Mouse (Mus musculus) layer of hippocampus, adult 9-10 months (tissue): ENCODE measurements around the gene Ddhd1.
A peak's percentile ranks its signal among the peaks of the same experiment; 100 is the strongest.

Experiments used
- DNase-seq: peaks from one replicate; pipeline ENCODE4 v3.0.0; 2022; ENCODE audit warnings: low spot score

The Ddhd1 gene

GRCm38 (mm10) chr14:45644786-45645185, 13.2 kb downstream of the Ddhd1 start:
- DNase-seq: no peak

- DNase-seq: no peak
Measured at GRCm38 (mm10) chr14:45644202-45644601, 13.7 kb downstream of the Ddhd1 start.

- DNase-seq: no peak
Measured at GRCm38 (mm10) chr14:45643461-45643860, 14.5 kb downstream of the Ddhd1 start.

- DNase-seq: no peak
Measured at GRCm38 (mm10) chr14:45642795-45643194, 15.1 kb downstream of the Ddhd1 start.

- DNase-seq: no peak
Measured at GRCm38 (mm10) chr14:45642217-45642616, 15.7 kb downstream of the Ddhd1 start.

- no peak for DNase-seq
Measured at GRCm38 (mm10) chr14:45638717-45639116, 19.2 kb downstream of the Ddhd1 start.

- DNase-seq: no peak
Measured at GRCm38 (mm10) chr14:45635496-45635895, 22.4 kb downstream of the Ddhd1 start.

GRCm38 (mm10) chr14:45632756-45633537, 25.0 kb downstream of the Ddhd1 start:
- DNase-seq: no peak

GRCm38 (mm10) chr14:45630544-45630943, 27.4 kb downstream of the Ddhd1 start:
- no peak for DNase-seq

- DNase-seq: no peak
Measured at GRCm38 (mm10) chr14:45629938-45630337, 28.0 kb downstream of the Ddhd1 start.

GRCm38 (mm10) chr14:45618351-45618750, 39.6 kb downstream of the Ddhd1 start:
- DNase-seq: no peak

GRCm38 (mm10) chr14:45616526-45616925, 41.4 kb downstream of the Ddhd1 start:
- DNase-seq: no peak

GRCm38 (mm10) chr14:45615776-45616175, 42.2 kb downstream of the Ddhd1 start:
- no peak for DNase-seq

GRCm38 (mm10) chr14:45614822-45615221, 43.1 kb downstream of the Ddhd1 start:
- no peak for DNase-seq

- DNase-seq: no peak
Measured at GRCm38 (mm10) chr14:45614406-45614805, 43.5 kb downstream of the Ddhd1 start.

GRCm38 (mm10) chr14:45611654-45612053, 46.3 kb downstream of the Ddhd1 start:
- DNase-seq: no peak

GRCm38 (mm10) chr14:45602002-45602401, 55.9 kb downstream of the Ddhd1 start:
- DNase-seq: peak; percentile 18

- no peak for DNase-seq
Measured at GRCm38 (mm10) chr14:45600587-45600986, 57.4 kb downstream of the Ddhd1 start.

- no peak for DNase-seq
Measured at GRCm38 (mm10) chr14:45597855-45598254, 60.1 kb downstream of the Ddhd1 start.

- no peak for DNase-seq
Measured at GRCm38 (mm10) chr14:45593261-45593660, 64.7 kb downstream of the Ddhd1 start.

- DNase-seq: no peak
Measured at GRCm38 (mm10) chr14:45588403-45588802, 69.5 kb downstream of the Ddhd1 start.

GRCm38 (mm10) chr14:45587536-45587935, 70.4 kb downstream of the Ddhd1 start:
- DNase-seq: no peak

GRCm38 (mm10) chr14:45583494-45584027, 74.4 kb downstream of the Ddhd1 start:
- DNase-seq: no peak
